Mouse (Mus musculus) forebrain, embryonic 10.5 days (tissue): ENCODE results near the gene Btbd3. TPM values are rescaled to one million over a fixed set of nuclear protein-coding genes. Genes with fewer than 3 reads are reported as not detected.
A peak's percentile ranks its signal among the peaks of the same experiment; 100 is the strongest.

Source experiments
- DNase-seq: peaks from one replicate; pipeline ENCODE4 v3.0.0-alpha.2; 2017; ENCODE audit warnings: low spot score; ENCODE audit errors: extremely low spot score
- H3K27ac ChIP-seq: fragments of 300-500 bp; sonication (generic); 2 replicates; pipeline ENCODE4 v1.5.1; 2016; ENCODE audit warnings: mild to moderate bottlenecking
- H3K27me3 ChIP-seq: fragments of 300-500 bp; sonication (generic); 2 replicates; pipeline ENCODE4 v1.6.1; 2016; ENCODE audit warnings: mild to moderate bottlenecking; ENCODE audit not compliant: poor library complexity, severe bottlenecking
- H3K36me3 ChIP-seq: fragments of 300-500 bp; sonication (generic); replicated peaks from 2 replicates; pipeline ENCODE4 v1.6.1; 2016; ENCODE audit warnings: mild to moderate bottlenecking, moderate library complexity
- H3K4me1 ChIP-seq: fragments of 300-500 bp; sonication (generic); 2 replicates; pipeline ENCODE4 v1.6.1; 2016
- H3K4me3 ChIP-seq: fragments of 300-500 bp; sonication (generic); 2 replicates; pipeline ENCODE4 v1.5.1; 2016; ENCODE audit warnings: mild to moderate bottlenecking, moderate library complexity
- H3K9me3 ChIP-seq: fragments of 300-500 bp; sonication (generic); 2 replicates; pipeline ENCODE4 v1.6.1; 2016; ENCODE audit warnings: mild to moderate bottlenecking, moderate library complexity
- WGBS: fragments of 180-500 bp; shearing (Covaris S2); methylation state at CpG from one replicate; pipeline ENCODE4 v1.1.7; 2016; 5-methylcytosine and 5-hydroxymethylcytosine counted together
- polyA plus RNA-seq: library from polyadenylated mRNA; unstranded; fragments of >200 nt; fragmentation: Nextera tagmentation; extraction: Ambion mirVana; gene quantifications from 2 replicates; pipeline ENCODE4 v1.2.1, GENCODE M21; 2016

Gene Btbd3
- polyA plus RNA-seq = 12.2 and 13.0 TPM in 2 replicates

DNA sequence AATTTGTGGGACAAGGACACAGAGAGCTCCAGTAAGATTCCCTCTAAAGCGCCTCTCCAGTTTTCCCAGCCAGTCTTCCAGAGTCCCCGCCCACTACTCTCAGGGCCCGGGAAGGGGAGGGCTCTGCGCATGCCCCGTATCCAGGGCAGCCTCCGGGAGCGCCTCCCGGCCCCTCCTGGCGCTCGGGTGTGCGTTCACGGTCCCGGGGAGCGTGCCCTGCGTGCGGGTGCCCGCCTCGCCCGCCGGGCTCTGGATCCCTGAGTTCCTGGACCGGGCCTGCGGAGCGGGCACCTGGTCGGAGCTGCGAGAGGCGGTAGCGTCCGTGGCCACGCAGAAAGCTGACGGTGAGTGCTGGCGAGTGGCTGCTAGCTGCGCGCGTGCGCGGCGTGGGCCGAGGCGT, at the start of gene Btbd3:
Btbd3 (plus strand) TSS at position 155 of the 400 bp plus-strand sequence.
- no peaks in the 10 kb centered on the region for H3K27me3 ChIP-seq
- H3K9me3 ChIP-seq = no peaks in the 10 kb centered on the region
- peak within 1 kb of the TSS; percentile 94 for H3K4me3 ChIP-seq
- DNase-seq = peak; percentile 89
- peaks cover 28% of the 10 kb centered on the region for H3K4me1 ChIP-seq
- no peaks in the 10 kb centered on the region for H3K36me3 ChIP-seq
- peak within 1 kb of the TSS; percentile 98 for H3K27ac ChIP-seq
- WGBS = 0% methylated on average over 39 of the region's 39 CpGs

DNA sequence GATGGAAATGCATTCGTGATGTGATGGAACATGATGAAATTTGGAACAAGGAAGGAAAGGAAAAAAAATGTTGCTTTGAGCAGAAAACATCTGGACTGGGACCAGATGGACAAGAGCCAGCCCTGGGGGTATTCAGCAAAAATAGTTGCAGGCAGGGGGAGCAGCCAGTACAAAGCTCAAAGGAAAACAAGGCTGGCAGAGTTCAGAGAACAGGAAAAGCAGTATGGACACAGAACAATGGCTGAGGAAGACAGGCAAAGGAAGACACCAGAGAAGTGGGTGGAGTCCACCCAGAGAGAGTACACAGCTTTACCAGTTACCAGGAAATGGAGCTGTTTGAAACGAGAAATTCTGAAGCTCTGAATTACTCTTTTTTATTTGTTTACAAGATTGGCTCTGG, 40.8 kb upstream of the Btbd3 start:
- H3K36me3 ChIP-seq = no peaks in the 10 kb centered on the region
- DNase-seq = no peak
- 67% methylated on average over 2 of the region's 2 CpGs for WGBS
- no peaks in the 10 kb centered on the region for H3K9me3 ChIP-seq
- no peaks in the 10 kb centered on the region for H3K27me3 ChIP-seq
- H3K4me1 ChIP-seq = no peaks in the 10 kb centered on the region; the same call in 1 of the 2 replicates
- H3K4me3 ChIP-seq = no peak overlapping the region
- H3K27ac ChIP-seq = no peak overlapping the region

DNA sequence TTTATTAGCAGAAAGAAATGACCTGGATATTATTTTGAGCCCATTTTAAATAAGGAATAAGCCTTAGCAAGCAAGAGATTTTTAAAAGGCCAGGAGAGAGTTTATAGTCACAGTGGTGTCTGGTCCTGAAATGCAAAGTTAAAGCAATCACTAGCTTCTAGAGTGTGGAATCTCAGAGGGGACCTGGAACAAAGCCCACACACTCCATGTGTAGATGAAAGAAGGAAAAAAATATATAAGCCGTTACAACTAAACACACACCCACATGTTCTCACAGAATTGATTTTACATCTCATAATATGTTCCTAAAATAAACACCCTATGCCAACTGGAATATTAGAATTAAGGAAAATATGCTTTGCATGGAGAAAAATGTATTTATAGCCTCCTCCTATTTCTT, 36.1 kb upstream of the Btbd3 start:
- WGBS = 89% methylated on average over 1 of the region's 1 CpGs
- H3K27me3 ChIP-seq = no peaks in the 10 kb centered on the region
- no peak overlapping the region for H3K4me3 ChIP-seq

DNA sequence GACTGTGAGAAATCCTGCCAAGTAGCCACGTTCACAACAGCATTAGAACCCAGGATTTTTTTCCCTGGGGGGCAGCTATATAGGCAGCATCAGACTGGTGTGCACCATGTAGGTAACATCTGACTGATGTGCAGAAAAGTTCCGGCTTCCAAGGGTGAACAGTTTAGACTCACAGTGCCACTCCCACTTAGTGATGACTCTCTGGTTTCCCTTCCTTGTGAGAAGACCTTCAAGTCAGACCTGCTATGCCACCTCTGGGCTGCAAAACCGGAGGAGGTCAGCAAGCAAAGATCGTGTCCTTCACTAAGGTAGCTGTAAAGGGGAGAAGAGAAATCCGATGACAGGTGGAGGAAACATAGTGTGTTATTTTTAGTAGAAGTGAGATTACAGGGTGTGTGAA, 24.1 kb upstream of the Btbd3 start:
- WGBS = 85% methylated on average over 5 of the region's 5 CpGs
- DNase-seq = no peak
- H3K4me1 ChIP-seq = no peaks in the 10 kb centered on the region
- H3K36me3 ChIP-seq = no peaks in the 10 kb centered on the region
- no peak overlapping the region for H3K27ac ChIP-seq
- no peaks in the 10 kb centered on the region for H3K9me3 ChIP-seq
- H3K4me3 ChIP-seq = no peak overlapping the region
- H3K27me3 ChIP-seq = no peaks in the 10 kb centered on the region

More for the DNA sequence above, 36.1 kb upstream of the Btbd3 start:
- H3K36me3 ChIP-seq = no peaks in the 10 kb centered on the region
- H3K4me1 ChIP-seq = no peaks in the 10 kb centered on the region; the same call in 1 of the 2 replicates
- DNase-seq = no peak
- no peak overlapping the region for H3K27ac ChIP-seq
- no peaks in the 10 kb centered on the region for H3K9me3 ChIP-seq

DNA sequence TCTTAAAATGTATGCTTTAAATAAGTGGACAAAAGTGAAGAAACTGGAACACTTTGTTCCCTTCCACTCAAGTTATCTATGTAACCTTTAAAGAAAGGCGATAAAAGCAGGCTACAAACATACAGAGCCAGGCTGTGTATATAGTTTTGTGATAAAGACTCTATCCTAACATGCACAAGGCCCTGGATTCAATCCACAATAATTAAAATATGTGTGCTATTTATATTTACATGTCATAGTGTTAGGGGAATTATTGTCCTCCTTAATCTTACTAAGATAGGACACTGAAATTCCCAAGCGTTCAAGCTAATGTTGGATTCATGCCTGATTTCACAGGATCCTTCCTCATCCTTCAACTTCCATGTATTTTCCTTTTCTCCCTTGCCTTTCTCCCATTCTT, 20.2 kb upstream of the Btbd3 start:
- Histone ChIP-seq H3K9me3 (no peaks in the 10 kb centered on the region), H3K4me1 (no peaks in the 10 kb centered on the region), H3K36me3 (no peaks in the 10 kb centered on the region), H3K27ac (no peak overlapping the region), H3K4me3 (no peak overlapping the region), H3K27me3 (no peaks in the 10 kb centered on the region)
- no peak for DNase-seq
- WGBS = 89% methylated on average over 2 of the region's 2 CpGs

DNA sequence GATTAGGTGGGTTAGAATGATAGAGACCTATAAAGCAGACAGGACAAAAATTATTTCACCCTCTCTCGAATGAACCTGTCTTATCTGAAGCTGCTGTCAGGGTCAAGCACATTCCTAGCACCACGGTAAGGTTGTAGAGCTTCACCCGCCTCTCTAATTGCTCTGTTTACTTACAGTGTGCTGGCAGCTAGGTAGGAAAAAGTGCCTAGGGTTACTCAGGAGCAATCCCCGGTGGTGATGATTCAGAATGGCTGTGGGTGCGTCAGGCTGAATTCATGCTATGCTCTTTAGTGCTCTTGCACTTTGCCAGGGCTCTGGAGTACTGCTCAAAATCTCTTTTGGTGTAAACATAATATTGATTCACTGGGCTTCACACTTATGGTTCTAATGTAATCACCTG, 13.9 kb upstream of the Btbd3 start:
- Histone ChIP-seq H3K4me3 (no peak overlapping the region), H3K27me3 (no peaks in the 10 kb centered on the region), H3K27ac (no peak overlapping the region), H3K36me3 (no peaks in the 10 kb centered on the region), H3K4me1 (no peaks in the 10 kb centered on the region), H3K9me3 (no peaks in the 10 kb centered on the region)
- DNase-seq = no peak
- WGBS = 84% methylated on average over 5 of the region's 5 CpGs

DNA sequence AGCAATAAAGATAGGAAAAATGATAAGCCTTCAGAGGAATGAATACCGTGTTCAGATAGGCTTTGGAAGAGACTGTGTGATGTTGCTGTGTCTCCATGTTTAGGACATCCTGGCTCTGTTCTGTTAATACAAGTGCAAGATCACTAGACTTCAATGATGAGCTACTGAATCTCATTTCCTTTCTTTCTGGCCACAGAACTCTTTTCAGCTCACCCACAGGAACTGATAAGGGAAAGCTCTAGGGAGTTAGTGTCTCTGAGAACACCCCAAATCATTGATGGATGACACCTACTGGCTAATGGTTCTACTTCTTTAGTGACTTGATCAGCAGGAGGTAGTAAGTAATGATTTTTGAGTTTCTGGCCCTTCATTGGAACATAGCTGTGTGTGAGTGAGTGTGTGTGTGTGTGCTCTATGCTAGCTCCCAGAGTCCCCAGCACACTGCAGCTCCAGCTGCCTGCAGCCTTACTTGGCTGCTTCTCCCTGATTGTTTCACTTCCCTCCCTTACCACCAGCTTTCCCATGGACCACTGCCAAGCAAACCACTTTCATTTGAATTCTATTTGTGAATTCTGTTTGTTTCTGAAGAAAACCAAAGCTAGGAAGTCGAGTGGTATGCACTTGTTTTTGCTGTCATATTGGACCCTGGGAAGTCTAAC, 10.6 kb upstream of the Btbd3 start:
- Histone ChIP-seq H3K4me3 (no peak overlapping the region), H3K36me3 (no peaks in the 10 kb centered on the region), H3K27me3 (no peaks in the 10 kb centered on the region), H3K9me3 (no peaks in the 10 kb centered on the region), H3K27ac (no peak overlapping the region), H3K4me1 (no peaks in the 10 kb centered on the region)
- DNase-seq = no peak
- WGBS = 77% methylated on average over 2 of the region's 2 CpGs

DNA sequence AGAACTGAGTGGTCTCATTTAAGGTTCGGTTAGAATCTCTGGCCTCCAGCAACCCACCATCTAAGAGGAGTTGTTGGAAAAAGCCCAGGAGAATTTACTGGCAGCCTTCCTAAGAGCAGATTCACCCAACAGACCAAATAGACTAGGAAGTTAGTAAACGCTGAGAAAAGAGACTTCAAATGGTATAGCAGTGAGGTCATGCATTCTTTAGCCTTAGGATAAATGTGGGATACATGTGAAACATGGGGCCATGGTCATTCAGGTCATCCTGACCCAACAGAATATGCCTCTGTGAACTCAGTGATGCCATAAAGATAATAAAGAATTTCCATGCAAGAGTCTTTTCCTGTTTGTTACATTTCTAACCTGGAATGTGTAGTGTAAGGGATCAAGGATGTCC, 8.4 kb upstream of the Btbd3 start:
- H3K27me3 ChIP-seq = no peaks in the 10 kb centered on the region
- no peaks in the 10 kb centered on the region for H3K4me1 ChIP-seq
- no peak for DNase-seq
- H3K4me3 ChIP-seq = no peak overlapping the region
- no peaks in the 10 kb centered on the region for H3K9me3 ChIP-seq
- WGBS = 75% methylated on average over 2 of the region's 2 CpGs
- H3K36me3 ChIP-seq = no peaks in the 10 kb centered on the region
- H3K27ac ChIP-seq = no peak overlapping the region

DNA sequence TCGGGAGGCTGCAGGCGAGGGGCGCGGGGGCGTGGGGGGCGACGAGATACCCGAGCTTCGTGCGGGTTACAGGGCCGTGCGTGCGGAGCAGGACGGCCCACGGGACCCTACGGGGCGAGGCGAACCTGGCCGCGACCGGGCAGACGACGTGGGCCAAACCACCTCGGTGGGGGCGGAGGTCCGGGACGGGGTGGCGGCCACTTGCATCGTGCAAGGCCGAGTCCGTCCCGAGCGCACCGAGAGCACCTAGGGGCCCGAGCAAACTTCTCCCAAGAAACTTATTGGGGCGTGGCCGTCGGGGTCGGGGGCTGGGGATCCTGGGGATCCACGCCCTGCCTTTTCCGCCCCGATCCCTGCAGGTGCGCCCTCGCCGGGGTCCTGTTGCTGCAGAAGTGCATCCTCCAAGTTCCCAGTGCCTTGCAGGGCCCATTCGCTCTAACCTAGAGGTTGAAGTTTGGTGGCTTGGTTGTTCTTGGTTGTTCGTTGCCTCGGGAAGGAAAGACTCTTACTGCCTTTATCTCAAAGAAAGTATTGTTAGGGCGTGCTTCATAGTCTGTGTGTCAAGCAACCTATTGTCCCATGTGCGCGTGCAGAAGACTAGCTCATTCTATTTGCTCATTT, 596 bp downstream of the Btbd3 start:
- H3K4me3 ChIP-seq = peak overlapping the region; percentile 94
- H3K4me1 ChIP-seq = peaks cover 28% of the 10 kb centered on the region
- DNase-seq = peak; percentile 42
- WGBS = under 1% methylated on average over 51 of the region's 51 CpGs
- no peaks in the 10 kb centered on the region for H3K36me3 ChIP-seq
- H3K9me3 ChIP-seq = no peaks in the 10 kb centered on the region
- H3K27ac ChIP-seq = peak overlapping the region; percentile 98
- no peaks in the 10 kb centered on the region for H3K27me3 ChIP-seq

DNA sequence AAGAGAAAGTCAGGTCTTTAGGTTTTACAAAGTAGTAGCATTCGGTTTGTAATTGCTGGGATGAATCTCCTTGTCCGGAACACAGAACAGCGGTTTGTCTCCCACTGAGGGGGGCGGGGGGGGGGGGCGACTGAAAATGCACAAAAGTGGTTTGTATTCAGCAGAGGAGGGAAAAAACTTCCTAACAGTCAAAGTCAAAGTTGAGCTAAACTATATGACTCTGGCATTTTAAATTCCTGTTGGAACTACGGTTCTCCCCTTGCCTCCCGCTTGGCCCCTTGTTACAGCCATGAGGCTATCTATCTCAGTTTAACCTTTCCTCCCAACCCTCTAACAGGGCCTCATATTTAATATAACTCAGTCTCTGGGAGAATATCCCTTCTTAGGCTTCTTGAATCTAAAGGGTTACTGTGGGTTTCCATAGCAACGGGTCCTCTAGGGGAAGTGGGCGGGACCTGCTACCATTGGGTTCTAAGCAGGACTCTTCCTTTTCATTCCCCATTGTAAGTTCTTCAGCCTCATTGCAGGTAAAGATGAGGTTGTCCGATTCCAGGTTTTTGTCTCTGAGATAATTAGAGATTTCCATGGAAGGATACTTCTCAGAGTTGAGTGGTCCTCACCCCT, 1.4 kb downstream of the Btbd3 start:
- Histone ChIP-seq H3K36me3 (no peaks in the 10 kb centered on the region), H3K9me3 (no peaks in the 10 kb centered on the region; the same call in 1 of the 2 replicates), H3K4me1 (peaks cover 28% of the 10 kb centered on the region), H3K27me3 (no peaks in the 10 kb centered on the region), H3K27ac (peak overlapping the region; percentile 98), H3K4me3 (peak overlapping the region; percentile 94)
- under 1% methylated on average over 9 of the region's 10 CpGs for WGBS
- peak; percentile 56 for DNase-seq

DNA sequence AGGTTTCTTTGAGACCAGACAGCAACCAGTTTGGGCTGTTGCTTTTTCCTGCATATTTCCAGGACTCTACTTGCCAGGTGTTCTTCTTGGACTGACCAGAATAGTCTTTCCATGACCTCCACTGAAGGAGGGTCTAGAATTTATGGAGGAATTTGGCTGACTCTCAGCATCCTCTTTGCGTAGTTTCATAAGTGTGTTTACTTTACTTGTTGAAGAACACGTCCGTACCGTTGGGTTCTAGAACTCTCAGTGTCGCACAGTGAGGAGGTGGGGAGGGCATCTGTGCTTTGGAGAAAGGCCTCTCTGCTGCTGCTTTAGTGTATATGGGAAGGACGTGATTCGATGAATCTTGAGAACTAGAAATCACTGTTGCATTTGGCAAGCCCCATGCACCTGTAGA, 4.8 kb downstream of the Btbd3 start:
- Histone ChIP-seq H3K4me1 (peaks cover 43% of the 10 kb centered on the region), H3K36me3 (no peaks in the 10 kb centered on the region), H3K27ac (no peak overlapping the region), H3K27me3 (no peaks in the 10 kb centered on the region), H3K9me3 (no peaks in the 10 kb centered on the region; the same call in 1 of the 2 replicates), H3K4me3 (no peak overlapping the region)
- WGBS = 89% methylated on average over 7 of the region's 7 CpGs
- no peak for DNase-seq

DNA sequence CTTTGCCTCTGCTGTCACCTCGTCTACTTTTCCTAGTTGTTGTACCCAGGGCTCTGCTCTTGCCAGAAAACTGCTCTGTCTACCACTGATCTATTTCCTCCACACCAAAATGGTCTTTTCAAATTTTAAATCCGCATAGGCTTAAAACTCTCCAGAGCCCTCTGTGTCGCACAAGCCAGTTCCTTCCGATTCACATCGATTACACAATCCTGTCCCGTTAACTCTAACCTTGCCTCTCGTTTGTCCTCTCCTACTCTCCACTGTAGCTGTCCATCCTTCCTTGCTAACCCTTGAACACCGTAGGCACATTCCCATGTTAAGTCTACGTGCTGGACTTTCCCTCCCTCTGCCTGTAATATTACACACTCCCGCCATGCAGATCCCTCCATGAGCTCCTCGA, 6.5 kb downstream of the Btbd3 start:
- WGBS = 88% methylated on average over 11 of the region's 11 CpGs
- DNase-seq = no peak
- H3K4me1 ChIP-seq = peaks cover 55% of the 10 kb centered on the region
- H3K9me3 ChIP-seq = no peaks in the 10 kb centered on the region; the same call in 1 of the 2 replicates
- no peaks in the 10 kb centered on the region for H3K27me3 ChIP-seq
- no peaks in the 10 kb centered on the region for H3K36me3 ChIP-seq
- H3K4me3 ChIP-seq = no peak overlapping the region
- H3K27ac ChIP-seq = no peak overlapping the region

DNA sequence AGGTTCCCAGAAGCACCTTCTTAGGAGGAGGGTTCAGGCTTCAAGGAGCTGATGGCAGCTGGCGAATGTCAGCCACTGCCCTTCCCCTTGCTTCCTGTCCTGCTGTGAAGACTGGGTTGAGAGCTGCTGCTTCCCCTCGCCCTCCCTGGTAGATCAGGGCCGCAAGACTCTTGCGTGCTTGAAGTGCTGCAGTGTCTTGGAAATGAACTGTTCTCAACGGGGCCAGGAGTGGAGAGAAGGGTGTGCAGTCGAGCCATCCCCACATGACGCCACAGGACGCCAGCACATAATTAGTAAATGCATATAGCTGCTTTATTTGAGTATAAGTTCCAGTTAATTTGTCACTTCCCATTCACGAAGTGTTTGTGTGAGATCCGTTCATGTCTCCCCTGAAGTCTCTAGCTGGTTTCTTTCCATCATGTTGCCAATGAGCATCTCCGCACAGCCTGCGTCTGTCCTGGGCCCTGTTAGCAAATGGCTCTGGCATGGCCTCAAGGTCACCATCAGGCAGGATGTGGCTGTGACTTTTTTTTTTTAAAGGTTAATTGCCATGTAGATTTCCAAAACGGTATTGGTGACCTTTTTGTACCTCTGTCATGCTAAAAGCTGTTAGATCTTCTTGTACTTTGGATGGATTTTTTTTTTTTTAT, 9.1 kb downstream of the Btbd3 start:
- Histone ChIP-seq H3K4me1 (peaks cover 41% of the 10 kb centered on the region), H3K9me3 (no peaks in the 10 kb centered on the region; the same call in 1 of the 2 replicates), H3K4me3 (no peak overlapping the region), H3K36me3 (no peaks in the 10 kb centered on the region), H3K27ac (no peak overlapping the region), H3K27me3 (no peaks in the 10 kb centered on the region)
- DNase-seq = no peak
- 35% methylated on average over 13 of the region's 13 CpGs for WGBS
